Mouse (Mus musculus): ENCODE results near the gene Plgrkt.

Plgrkt gene

DNA sequence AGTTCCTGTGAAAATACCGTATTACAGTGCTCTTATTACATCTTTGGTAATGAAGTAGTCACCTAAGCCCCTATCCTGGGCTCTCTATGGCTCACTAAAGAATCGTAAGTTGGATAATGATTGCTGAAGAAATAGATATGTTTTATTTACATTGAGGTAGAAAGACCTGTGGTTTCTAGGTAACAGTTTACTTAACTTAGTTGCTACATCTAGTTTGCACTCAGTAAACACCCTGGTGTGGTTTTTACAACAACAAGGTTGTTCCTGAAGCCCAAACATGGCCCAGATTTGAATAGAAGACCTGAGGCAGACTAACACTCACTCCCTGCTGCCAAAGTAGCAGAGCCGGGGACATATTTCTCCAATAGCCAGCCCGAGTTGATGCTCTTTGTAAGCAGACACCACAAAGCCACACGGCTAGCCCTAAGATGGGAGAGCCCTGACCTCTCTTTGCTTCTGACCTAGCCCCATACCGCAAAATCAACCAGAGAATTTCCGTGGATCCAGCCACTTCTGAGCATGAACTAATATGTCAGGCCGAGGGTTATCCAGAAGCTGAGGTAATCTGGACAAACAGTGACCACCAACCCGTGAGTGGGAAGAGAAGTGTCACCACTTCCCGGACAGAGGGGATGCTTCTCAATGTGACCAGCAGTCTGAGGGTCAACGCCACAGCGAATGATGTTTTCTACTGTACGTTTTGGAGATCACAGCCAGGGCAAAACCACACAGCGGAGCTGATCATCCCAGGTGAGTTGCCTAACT, 12.8 kb upstream of the Plgrkt start:
- no peak for DNase-seq (ENCODE audit: extremely low spot score)

DNA sequence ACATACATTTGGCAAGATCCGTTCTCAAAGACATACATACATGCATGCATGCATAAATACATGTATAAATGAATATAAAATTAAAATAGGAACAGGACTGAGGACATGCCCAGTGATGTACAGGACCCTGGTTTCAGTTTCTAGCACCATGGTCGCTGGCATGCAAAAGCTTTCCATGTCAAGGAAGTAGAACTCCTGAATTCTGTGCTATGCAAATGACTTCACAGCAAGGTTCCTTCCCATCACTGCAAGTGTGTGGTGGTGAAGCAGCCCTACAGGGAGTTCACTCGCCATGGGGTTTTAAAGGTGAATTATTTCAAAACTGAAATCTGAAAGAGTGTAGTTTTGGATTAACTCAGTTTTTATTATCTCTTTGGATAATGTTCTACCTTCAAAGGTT, 9.2 kb upstream of the Plgrkt start:
- no peak for DNase-seq (ENCODE audit: extremely low spot score)

DNA sequence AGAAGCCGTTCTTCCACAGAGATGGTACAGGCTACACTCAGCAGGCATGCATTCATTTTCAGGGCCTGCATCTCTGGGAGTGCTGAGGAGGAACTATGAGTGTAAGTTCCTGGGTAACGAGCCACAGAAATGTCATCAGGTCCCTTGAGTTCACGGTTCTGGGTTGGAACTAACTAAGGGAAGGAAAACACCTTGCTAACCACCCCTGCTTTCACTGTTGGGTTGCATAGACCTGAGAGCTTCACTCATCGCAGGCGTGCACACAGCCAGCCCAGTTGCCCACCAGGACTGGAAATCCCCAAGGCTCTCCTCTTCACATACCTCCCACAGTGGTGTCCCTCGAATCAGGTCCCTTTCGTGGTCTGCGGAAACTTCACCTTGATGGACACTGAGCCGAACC, 7.8 kb upstream of the Plgrkt start:
- DNase-seq (ENCODE audit: extremely low spot score) = no peak

DNA sequence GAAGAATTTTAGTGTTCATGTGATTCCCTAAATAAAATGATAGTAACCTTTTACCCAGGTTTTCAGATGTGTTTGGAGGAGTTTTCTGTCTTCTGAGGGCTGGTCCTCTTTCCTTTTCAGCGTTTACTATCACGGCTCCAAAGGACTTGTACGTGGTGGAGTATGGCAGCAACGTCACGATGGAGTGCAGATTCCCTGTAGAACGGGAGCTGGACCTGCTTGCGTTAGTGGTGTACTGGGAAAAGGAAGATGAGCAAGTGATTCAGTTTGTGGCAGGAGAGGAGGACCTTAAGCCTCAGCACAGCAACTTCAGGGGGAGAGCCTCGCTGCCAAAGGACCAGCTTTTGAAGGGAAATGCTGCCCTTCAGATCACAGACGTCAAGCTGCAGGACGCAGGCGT, 6.2 kb upstream of the Plgrkt start:
- no peak for DNase-seq (ENCODE audit: extremely low spot score)

DNA sequence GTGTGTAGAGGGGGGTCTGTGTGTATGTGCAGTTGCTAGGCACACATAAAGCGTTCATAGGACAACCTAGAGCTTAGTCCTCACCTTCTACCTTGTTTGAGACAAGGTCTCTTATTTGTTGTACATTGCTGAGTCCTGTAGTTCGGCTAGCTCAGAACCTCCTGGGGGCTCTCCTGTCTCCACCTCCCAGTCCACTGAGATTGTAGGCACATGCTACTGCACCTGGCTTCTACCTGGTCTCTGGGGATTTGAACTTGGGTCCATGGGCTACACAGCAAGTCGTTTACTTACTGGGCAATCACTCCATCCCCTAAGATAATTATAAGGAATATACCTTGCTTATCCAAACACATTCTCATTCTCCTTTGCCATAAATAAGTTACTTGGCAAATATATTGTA, 5.4 kb upstream of the Plgrkt start:
- no peak for DNase-seq (ENCODE audit: extremely low spot score)

DNA sequence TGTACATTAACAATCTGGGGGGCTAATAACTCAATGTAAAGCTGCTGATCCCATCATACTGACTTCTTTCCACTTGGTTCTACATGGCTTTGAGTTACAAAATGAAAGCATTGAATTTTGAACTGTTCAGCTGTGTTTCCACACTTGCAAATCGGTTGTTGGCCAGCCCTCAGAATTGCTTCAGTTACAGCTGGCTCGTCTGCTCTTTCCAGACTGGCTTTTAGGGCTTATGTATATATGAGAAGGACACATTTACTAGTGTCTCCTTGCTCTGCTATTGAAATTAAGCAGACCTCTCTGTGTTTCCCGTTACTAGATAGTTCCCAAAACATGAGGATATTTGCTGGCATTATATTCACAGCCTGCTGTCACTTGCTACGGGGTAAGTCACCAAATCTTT, 4.9 kb upstream of the Plgrkt start:
- no peak for DNase-seq (ENCODE audit: extremely low spot score)

DNA sequence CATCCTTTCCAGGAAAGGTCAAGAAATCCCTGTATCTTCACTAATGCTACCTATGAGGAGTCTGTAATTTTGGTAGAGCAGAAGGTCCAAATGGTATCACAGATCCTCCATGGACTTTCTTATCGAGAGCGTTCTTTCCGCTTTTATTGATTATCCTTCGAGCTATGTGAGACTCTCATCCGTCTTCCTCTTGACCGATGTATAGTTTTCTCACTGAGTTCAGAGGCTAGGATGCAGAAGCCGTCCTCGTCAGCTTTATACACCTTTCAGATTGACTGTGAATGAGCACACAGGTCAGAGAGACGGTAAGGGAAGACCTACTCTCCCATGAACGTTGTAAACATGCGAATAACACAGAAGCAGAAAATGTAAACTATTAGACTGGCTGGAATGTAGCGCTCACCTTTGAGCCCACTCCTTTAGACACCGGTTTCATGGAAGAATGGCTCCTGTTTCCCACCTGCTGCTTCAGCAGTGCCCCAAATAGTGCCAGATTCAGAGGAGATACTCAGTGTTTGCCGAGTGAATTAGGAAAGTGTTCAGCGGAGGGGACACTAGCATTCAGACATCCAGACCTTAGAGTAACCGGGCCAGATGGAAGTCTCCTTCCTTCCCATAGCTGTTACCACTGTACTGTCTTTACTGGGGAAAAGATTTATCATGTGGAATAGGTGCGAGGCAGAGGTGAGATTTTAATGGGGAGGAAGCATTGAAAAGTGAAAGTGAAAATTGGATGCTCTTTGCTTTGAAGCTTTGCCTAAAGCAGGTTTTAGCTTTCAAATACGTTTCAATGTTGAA, 4.3 kb upstream of the Plgrkt start:
- DNase-seq (ENCODE audit: extremely low spot score) = no peak

DNA sequence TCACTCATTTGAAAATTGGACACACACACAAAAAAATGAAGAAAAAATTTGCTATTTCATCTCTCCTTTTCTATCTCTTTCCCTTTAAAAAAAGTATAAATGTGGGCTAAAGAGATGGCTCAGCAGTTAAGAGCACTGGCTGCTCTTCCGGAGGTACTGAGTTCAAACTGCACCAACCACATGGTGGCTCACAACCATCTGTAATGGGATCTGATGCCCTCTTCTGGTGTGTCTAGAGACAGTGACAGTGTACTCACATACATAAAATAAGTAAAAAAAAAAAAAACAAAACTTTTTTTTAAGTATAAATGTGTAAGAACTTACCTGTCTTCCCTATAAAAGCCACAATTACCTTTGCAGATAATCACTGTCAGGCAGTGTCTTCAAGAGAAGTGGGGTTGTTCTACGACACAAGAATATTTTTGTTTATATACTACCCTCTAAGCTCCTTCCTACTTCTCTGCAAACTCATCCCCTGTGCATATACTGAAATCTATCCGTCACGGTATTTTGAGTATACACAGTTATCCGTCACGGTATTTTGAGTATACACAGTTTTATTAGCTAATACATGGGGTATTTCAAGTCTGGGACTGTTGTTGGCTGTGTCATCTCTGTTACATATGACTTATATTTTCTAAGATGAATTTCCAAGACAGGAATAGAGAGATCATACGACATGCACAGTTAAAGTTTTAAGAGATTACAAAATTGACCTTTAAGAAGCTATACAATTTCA, 3.5 kb upstream of the Plgrkt start:
- no peak for DNase-seq (ENCODE audit: extremely low spot score)

DNA sequence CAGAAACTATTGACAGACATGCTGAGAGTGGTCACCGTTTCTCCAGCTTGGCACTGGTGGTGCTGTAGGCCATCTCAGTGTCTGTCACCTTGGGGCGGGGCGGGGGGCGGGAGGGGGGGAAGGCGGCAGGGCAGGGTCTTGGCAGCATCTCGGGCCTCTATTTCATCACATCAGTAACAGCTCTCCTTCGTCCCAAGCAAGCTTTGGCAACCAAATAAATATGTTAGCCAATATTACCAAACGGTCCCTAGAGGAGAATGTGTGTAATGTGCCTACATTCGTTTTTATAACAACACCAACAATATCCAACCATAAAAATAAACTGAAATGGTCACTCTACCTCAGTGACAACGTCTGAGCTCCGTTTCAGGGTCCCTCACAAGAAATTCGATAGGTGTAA, 2.9 kb upstream of the Plgrkt start:
- DNase-seq (ENCODE audit: extremely low spot score) = no peak

DNA sequence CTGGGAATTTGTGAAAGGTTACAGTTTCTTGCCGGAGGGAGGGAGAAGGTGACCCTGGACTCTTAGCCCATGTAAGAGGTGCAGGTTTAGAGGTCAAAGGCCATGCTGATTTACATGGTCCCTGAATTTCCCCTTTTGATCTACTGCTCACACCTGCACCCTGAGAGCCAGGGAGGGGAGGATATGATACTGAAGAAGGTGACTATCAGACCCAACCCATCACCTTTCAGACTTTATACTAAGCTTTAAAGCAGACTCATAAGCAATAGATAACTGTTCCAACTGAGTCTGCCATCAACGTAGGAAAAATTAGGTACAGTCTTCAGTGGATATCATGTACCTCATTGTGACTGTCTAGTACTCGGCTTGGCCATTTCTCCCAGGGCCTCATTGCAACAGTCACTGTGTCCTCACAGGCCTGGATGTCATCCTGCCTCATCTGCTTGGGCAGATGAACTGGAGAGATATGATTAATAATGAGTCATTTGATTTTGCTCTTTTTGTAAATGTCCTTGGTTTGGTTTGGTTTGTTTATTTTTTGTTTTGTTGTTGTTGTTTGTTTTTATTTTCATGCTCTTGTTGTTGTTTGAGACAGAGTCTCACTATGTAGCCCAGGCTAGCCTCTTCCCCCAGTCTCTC, 1.6 kb upstream of the Plgrkt start:
- DNase-seq (ENCODE audit: extremely low spot score) = no peak

DNA sequence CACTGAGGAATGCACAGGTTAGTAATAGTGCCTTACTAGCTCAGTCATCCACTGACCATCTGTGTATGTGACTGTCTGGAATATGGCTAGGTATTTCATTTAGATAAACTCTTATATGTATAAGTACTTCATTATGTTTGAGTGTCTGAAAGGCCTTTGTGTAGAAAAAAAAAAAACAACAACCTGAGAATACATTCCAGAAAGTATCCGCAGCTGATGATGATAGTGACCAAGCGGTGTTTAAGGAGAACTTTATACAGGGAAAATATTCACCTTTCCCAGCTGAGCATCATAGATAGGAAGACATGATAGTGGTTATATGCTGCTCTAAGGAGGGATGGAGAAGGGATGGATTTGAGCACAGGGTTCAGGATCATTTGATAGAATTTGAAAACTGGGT, 851 bp upstream of the Plgrkt start:
- no peak for DNase-seq (ENCODE audit: extremely low spot score)

DNA sequence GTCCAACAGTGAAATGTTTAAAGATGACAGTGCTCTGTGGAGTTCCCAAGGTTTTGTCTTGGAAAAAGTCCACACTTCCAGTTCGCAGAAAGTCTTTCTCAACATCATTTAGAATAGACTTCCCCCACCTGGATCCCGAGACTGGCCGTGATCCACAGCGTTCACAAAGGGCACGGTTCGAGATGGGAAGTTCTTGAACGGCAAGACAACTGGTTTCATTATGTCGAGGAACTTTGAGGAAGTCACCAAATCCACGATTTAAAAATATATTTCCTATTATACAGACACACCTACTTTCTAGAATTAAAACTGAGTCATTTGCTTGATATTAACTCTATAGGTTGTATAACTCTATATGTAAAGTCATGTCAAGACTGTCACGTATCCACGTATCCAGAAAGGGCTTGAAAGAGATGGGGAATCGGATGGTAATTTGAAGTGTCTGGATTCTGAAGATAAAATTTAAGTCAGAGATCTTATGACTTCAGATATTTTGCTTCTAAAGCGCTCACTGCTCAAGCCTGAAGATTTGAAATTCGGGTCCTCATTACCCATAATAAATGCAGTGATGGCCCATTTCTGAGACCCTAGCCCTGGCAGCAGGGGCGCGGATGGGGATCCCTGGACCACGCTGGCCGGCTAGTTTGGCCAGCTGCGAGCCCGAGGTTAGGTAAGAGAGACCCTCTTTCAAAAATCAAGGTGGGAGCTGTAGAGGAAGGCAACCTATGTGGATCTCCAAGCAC, 793 bp downstream of the Plgrkt start:
- DNase-seq (ENCODE audit: extremely low spot score) = no peak

DNA sequence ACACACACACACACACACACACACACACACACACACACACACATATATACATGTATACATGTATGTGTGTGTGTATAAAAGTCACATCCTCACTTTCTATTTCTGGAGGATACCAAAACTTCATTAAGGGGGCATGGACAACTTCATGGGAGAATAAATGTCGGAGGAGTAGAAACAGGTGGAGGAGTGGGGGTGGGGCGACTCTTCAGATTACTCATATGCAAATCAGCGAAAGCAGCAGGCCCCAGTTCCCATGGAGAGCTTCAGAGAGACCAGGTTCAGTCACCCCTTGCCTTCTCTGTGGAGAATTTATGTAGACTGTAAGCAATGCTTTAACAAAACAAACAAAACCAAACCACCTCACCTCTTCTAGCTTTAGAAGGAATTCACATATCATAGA, 2.1 kb downstream of the Plgrkt start:
- DNase-seq (ENCODE audit: extremely low spot score) = no peak

DNA sequence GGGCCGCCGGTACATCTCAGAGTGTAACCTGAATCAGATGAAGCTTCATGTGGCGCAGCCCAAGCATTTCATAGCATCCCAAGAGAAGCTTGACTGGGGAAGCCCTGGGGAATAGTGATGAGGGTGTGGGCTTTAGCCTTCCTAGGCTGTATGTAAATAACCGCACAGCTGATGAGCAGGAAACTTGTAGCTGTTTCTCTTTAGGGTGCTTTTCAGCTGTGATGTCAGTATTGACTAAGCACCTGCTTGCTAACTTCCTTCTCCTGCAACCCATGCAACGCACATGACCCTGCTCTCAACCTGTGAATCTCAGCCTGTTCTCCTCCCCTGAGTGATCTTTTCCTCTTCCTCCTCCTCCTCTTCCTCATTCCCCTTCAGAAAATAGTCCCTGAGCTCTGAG, 3.1 kb downstream of the Plgrkt start:
- no peak for DNase-seq (ENCODE audit: extremely low spot score)

DNA sequence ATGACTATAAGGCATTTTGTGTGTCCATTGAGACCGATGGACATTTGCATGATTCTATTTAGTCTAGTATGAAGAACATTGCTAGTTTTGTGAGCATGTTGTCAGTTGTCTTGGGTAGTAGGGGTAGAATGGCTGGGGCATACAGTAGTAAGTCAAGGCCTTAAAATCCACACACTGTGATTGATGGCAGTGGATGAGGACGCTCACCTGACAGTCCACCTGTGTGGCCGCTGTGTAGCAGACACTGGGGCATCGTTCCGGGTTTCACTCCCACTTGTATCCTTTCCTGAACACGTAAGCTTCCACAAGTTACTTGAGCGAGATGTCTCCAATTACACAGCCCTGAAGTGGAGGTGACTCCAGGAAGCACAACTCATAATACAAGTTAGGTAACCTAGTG, 3.6 kb downstream of the Plgrkt start:
- no peak for DNase-seq (ENCODE audit: extremely low spot score)

DNA sequence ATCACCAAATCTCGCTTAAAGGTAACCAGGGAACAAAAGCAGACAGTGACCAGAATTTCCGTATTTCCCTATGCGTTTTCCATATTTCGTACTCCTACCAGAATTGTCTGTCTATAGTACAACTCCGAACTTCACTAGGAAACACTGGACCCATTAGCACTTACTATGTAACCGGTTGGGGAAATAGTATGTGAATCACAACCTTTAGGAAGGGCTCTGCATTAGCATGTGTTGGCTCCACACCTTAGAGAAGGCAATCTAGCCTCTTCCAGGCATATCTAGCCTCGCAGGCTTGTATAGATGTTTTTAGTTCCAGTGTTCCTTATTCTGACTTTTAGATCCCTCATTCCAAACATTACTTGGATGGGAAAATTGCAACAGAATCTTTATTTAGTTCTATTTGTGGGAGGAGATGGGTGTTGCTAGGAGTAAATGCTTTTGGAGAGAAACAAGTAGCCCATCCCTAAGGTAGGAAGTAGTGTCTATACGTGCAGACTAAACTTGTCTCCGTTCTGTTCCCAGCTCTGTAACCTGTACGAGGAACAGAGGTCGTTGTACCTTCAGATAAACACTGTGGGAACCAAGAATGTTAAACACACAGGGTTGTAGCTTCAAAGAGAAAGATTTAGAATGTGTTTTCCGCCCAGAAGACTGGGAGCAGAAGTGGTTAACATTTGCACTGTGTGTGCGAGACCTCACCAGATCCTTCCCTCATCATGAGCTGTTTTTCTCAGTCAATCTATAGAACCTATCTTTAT, 4.8 kb downstream of the Plgrkt start:
- DNase-seq (ENCODE audit: extremely low spot score) = no peak

DNA sequence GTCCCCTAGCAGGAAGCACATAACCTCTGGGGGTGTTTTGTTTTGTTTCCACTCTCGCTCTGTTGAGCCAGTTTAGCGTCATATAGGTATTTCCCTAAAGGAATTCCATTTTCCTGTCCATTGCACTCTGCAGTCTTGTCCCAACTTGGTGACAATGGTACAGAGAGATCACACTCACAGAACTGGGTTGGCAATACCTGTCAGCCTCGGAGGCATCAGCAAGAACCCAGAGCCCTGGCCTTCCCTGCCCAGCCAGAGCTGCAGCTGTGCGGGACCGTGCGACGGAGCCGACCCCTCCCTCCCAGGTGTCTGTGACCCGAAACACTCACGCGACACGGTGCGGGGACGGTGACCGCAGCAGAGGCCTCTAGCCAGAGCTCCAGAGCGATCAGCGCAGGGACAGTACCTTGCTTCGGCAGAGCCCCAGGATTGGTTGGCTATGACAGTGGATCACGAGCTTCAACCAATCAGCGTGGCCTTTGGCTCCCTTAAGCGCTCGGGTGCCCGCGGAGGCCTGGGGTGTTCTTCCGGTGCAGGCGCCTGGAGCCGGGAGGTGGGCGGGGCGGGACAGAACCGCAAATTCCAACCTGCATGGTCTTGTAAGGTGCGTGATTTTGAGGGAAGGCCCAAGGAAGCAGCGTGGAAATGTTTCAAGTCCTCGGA, 5.6 kb downstream of the Plgrkt start:
- peak; percentile 84 for DNase-seq (ENCODE audit: extremely low spot score)

DNA sequence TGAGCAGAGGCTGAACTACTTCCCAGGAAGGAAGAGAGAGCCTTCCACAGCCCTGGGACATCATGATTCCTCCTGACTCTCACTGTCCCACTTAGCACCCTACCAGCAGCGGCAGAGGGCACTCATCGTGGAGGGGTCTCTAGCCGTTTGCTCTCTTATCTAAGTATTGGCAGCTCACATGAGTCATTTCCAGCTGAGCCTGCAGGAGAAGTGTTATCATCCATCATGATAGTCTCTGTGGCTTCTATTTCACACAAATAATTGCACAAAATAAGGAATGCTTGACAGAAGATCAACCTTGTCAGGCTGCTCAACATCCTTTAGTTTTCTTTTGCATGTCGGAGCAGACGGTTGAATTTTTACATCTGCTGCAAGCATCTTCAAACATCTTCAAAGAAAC, 6.9 kb downstream of the Plgrkt start:
- DNase-seq (ENCODE audit: extremely low spot score) = no peak

DNA sequence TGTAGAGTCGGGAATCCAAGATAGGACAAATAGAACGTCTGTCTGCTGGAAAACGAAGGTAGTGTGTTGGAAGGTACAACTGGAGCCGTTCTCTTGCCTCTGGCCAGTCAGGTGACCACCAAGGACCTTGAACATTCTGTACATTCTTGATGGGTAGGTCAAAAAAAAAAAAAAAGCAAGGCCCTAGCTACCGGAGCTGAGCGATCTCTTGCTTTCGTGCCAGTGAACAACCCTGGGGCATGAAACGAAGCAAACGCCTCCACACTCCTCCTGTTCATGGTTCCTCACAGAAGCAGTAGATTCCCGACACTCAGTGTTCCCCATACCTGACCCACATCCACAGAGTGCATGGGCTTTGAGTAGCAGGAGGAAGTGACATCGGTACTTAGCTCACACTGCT, 10.9 kb downstream of the Plgrkt start:
- no peak for DNase-seq (ENCODE audit: extremely low spot score)
